Comparison of ENCODE assay signal across 31 mouse cellular contexts in the genomic region with DNA sequence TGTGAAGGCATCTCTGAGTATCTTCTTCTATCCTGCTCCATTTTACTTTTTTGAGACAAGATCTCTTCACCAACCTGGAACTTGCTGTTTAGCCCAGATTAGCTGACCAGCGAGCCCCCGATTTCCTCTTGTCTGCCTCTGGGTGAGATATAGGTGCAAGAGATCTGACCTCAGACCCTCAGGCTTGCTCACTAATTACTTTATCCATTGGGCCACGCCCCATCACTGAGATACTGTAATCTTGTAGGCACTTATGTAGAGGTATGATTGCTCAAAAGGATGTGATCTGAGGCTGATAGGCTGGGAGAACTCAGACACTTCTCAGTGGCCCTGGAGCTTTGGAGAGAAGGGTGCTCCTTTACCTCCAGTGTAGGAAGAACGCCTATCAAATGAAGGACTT. TPM values are rescaled to one million over a fixed set of nuclear protein-coding genes. Genes with fewer than 3 reads are reported as not detected.
"Had no signal": no experiment of that assay in that cellular context is flagged by ENCODE, and none has a peak within 500 bp of the region (broad histone marks: within the 10 kb centered on the region; RNA-seq: fewer than 3 reads in every experiment).

No protein-coding gene starts in this region.

- H3K9me3 ChIP-seq: heart, embryonic 10.5 days; heart, embryonic 12.5 days; hindbrain, embryonic 10.5 days; hindbrain, embryonic 12.5 days; intestine, embryonic 15.5 days; limb, embryonic 12.5 days; liver, embryonic 12.5 days had no signal

- H3K4me3 ChIP-seq: gastrocnemius, adult 2 months; heart, adult 2 months; heart, embryonic 10.5 days; heart, embryonic 12.5 days; hindbrain, embryonic 10.5 days; hindbrain, embryonic 12.5 days; intestine, embryonic 15.5 days; limb, embryonic 12.5 days; liver, embryonic 12.5 days had no signal

- H3K27me3 ChIP-seq: heart, embryonic 12.5 days; hindbrain, embryonic 12.5 days; intestine, embryonic 15.5 days; limb, embryonic 12.5 days had no signal

- H3K27ac ChIP-seq: gastrocnemius, adult 2 months; heart, adult 2 months; hindbrain, embryonic 10.5 days; hindbrain, embryonic 12.5 days; hindbrain, embryonic 14.5 days; intestine, embryonic 15.5 days; kidney, postnatal 0 days; liver, embryonic 12.5 days; liver, embryonic 14.5 days had no signal

- H3K4me1 ChIP-seq: hindbrain, embryonic 10.5 days; hindbrain, embryonic 12.5 days; intestine, embryonic 15.5 days had no signal

- H3K4me2 ChIP-seq: heart, embryonic 12.5 days; hindbrain, embryonic 12.5 days; hindbrain, embryonic 14.5 days; intestine, embryonic 15.5 days; limb, embryonic 12.5 days had no signal

- DNase-seq: gastrocnemius, adult 2 months; gastrocnemius, postnatal 14 days; gastrocnemius, postnatal 36 days; heart, adult 2 months; heart, postnatal 10 days; heart, postnatal 4 days; kidney, adult 18-20 months; kidney, adult 8-10 months; kidney, postnatal 14 days; kidney, postnatal 36 days; layer of hippocampus, adult 9-11 months; layer of hippocampus, postnatal 36 days; left cerebral cortex, postnatal 4 days had no signal

- ATAC-seq: hindbrain, embryonic 16.5 days; inflammation-experienced regulatory T-cells, adult 6 months; intestine, embryonic 15.5 days; intestine, postnatal 0 days had no signal

- H3K9ac ChIP-seq: heart, embryonic 12.5 days; hindbrain, embryonic 12.5 days; hindbrain, embryonic 14.5 days; intestine, embryonic 15.5 days; limb, embryonic 12.5 days; liver, embryonic 12.5 days; liver, embryonic 14.5 days had no signal

- H3K36me3 ChIP-seq: heart, embryonic 10.5 days; heart, embryonic 12.5 days; hindbrain, embryonic 10.5 days; hindbrain, embryonic 12.5 days; intestine, embryonic 15.5 days; limb, embryonic 12.5 days; liver, embryonic 12.5 days had no signal

RNA-seq across cellular contexts. Expression of a gene that starts 46.0 kb away (rescaled TPM):
- total RNA-seq: layer of hippocampus, adult 18-20 months; layer of hippocampus, adult 8-10 months; left cerebral cortex, adult 18-20 months; left cerebral cortex, postnatal 25 days; liver, adult 2 months had no signal
- polyA plus RNA-seq: heart, adult 2 months; heart, embryonic 10.5 days; hindbrain, embryonic 10.5 days; hindbrain, embryonic 12.5 days; hindbrain, embryonic 14.5 days; intestine, embryonic 15.5 days; limb, embryonic 12.5 days; liver, adult 2 months; liver, embryonic 12.5 days; liver, embryonic 14.5 days had no signal
